Mouse (Mus musculus) MEL-GATA-1-ER (cell line): ENCODE measurements around the gene Zswim8.

Experiments
- DNase-seq: peaks from one replicate; pipeline ENCODE4 v3.0.0-alpha.2; 2012; ENCODE audit warnings: low read depth; ENCODE audit errors: extremely low read depth

Gene Zswim8

GRCm38 (mm10) chr14:20771941-20772340 is 64.6 kb downstream of the Zswim8 start:
- DNase-seq: no peak

DNA sequence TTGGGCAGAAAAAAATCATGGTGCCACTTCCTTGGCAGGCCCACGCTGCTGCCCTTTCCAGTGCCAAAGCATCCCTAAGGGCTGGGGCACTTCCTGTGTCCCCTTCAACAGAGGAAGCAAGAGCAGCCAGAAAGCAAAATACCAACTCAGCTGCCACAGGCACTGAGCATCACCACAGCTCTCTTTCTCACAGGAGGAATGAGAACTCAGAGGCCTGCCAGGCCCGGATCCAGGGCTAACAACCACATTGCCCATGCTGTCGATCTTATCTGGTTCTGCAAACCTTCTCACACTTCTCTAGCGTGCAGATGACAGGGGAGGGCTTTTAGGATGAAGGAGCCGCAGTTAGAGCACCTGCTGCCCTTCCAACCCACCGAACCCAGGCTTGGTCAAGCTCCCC is 65.5 kb downstream of the Zswim8 start:
- no peak for DNase-seq
